Mouse (Mus musculus) bone marrow, adult 2 months (tissue): ENCODE data around the gene Casc3.

Experiments used
- CTCF ChIP-seq: fragments of 200-500 bp; IDR thresholded peaks from 2 replicates; pipeline ENCODE4 v1.5.1; 2011; ENCODE audit warnings: low read length, control low read depth; ENCODE audit not compliant: control insufficient read depth, insufficient read depth
- POLR2A ChIP-seq: fragments of 200-500 bp; IDR thresholded peaks from 2 replicates; pipeline ENCODE4 v1.6.1; 2011; ENCODE audit warnings: low read depth, mild to moderate bottlenecking, control low read depth, low read length, borderline replicate concordance; ENCODE audit not compliant: control insufficient read depth

GRCm38 (mm10) chr11:98773635-98774295, 30.9 kb upstream of the Casc3 start:
- TF ChIP-seq CTCF (no peak), POLR2A (0 out of 2 replicates have a peak, but pooled peaks have one; percentile 16)
